ENCODE assay signal across 8 mouse cellular contexts in the genomic region with DNA sequence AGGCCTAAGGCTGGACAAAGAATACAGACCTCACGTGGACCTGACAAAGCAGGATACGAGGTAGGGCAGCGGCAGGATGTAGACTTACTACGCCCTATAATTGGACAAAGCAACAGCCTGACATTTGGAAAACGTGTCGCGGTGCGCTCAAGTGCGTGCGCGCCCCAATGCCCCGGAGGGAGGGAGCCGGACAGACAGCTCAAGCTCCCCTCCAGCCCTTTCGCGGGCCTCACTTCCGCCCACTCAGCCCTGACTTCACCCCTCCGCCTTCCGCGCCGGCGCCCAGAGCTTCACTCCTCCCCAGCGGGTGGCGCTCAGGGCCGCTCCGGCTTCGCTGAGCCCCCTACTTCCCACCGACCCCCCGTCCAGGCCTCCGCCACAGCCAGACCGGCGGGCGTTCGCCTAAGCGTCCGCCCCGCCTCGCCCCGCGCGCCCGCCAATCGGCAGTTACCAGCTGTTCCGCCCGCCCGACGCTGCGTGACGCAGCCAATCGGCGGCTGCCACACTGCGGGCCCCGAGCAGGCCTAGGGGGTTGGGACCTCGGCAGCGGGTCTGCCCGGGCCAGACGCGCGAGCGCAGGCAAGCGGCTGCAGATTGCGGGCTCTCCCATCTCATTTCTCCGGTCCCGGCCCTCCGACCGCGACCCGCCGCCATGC. TPM values are rescaled to one million over a fixed set of nuclear protein-coding genes. Genes with fewer than 3 reads are reported as not detected.
A peak's percentile ranks its signal among the peaks of the same experiment; 100 is the strongest.
DNase-seq lines count a peak whose midpoint lies in the region; ATAC-seq and TF ChIP-seq lines count a peak whose summit lies in the region.

A gene (plus strand): TSS at position 389 of the 656 bp plus-strand sequence.
A gene (minus strand): TSS at position 406 of the 656 bp plus-strand sequence.

- TF ChIP-seq POLR2A in cortical plate, adult 2 months (IDR thresholded peaks at IDR 0.05; ENCODE audit: extremely low read depth, insufficient read depth, low read length), result peak; percentile 79

- peak within 1 kb of the TSS; percentile 98 for H3K27ac ChIP-seq in cortical plate, adult 2 months (ENCODE audit: insufficient read depth, low read length)

- peak; percentile 92 to 95 for DNase-seq in gastrocnemius, adult 8-10 months (ENCODE audit: low spot score in 2 of 2)
- peak; percentile 66 for DNase-seq in hindlimb bud, embryonic 11.5 days (ENCODE audit: extremely low spot score, low read depth, low spot score)
- peak; percentile 89 to 95 for DNase-seq in left cerebral cortex, adult 9 months (ENCODE audit: low spot score in 2 of 2)
- peak; percentile 95 for DNase-seq in right cerebral cortex, postnatal 14 days
- peak; percentile 91 to 96 for DNase-seq in urinary bladder, postnatal 36 days (ENCODE audit: low spot score in 2 of 2)

- peaks cover 3% of the 10 kb centered on the region; the same call in 1 of the 2 replicates for H3K4me1 ChIP-seq in cortical plate, adult 2 months (ENCODE audit: control insufficient read depth, insufficient read depth, low read length)

- ATAC-seq in activated CD4-positive, CD25-positive, alpha-beta regulatory T cell, adult 4 months, result peak; percentile 78
- ATAC-seq in megakaryocyte progenitor cell, adult 5-6 weeks (replicated peaks; ENCODE audit: poor library complexity), result peak; percentile 86

- H3K4me3 ChIP-seq in cortical plate, adult 2 months (ENCODE audit: insufficient read depth, low read length), result peak within 1 kb of the TSS; percentile 93

- TF ChIP-seq CTCF in cortical plate, adult 2 months (IDR thresholded peaks at IDR 0.05; ENCODE audit: extremely low read depth, insufficient read depth, low read length), result no peak

RNA-seq across cellular contexts. Expression of the first gene that starts in this region (rescaled TPM):
- 1,000 to 10,000 TPM in 1 of 2 experiments, 100 to 1,000 TPM in 1; 658 to 1,122 TPM for polyA plus RNA-seq in activated CD4-positive, CD25-positive, alpha-beta regulatory T cell, adult 4 months (2017; shearing (Covaris generic))
- polyA plus RNA-seq in cortical plate, adult 2 months (2012; rRNA removed), result 99.2 and 106 TPM in 2 replicates
- 10 to 100 TPM; 24.3 to 35.0 (median 30.9) TPM for total RNA-seq in gastrocnemius, adult 8-10 months (2022)
- 499 and 555 TPM in 2 replicates for total RNA-seq in megakaryocyte progenitor cell, adult 5-6 weeks (2015)
- total RNA-seq in megakaryocyte progenitor cell, adult 5-6 weeks (2017), result 404 and 432 TPM in 2 replicates

RNA-seq across cellular contexts. Expression of the second gene that starts in this region (rescaled TPM):
- polyA plus RNA-seq in activated CD4-positive, CD25-positive, alpha-beta regulatory T cell, adult 4 months (2017; shearing (Covaris generic)), result 1 to 10 TPM; 2.3 to 3.8 TPM
- polyA plus RNA-seq in cortical plate, adult 2 months (2012; rRNA removed), result 7.0 and 7.4 TPM in 2 replicates
- total RNA-seq in gastrocnemius, adult 8-10 months (2022), result 1 to 10 TPM; 1.4 to 3.1 (median 2.2) TPM
- 1.2 and 2.1 TPM in 2 replicates for total RNA-seq in megakaryocyte progenitor cell, adult 5-6 weeks (2015)
- total RNA-seq in megakaryocyte progenitor cell, adult 5-6 weeks (2017), result 0.62 and 1.8 TPM in 2 replicates

Comparison
In these comparisons a context has a peak if more than half of its experiments do, and no peak if none do; other contexts are left out.
1. Peak in every context shown above with its lines: DNase-seq, ATAC-seq, H3K4me3 ChIP-seq and H3K27ac ChIP-seq.
2. RNA of the first gene that starts in this region (total RNA-seq): 404 to 555 TPM in megakaryocyte progenitor cell, adult 5-6 weeks; 24.3 to 35.0 TPM in gastrocnemius, adult 8-10 months; every median in the first group is over 10 times any median in the second.